Mouse (Mus musculus) neural tube, embryonic 11.5 days (tissue): Measurements from ENCODE around the gene Gm45753. TPM values are rescaled to one million over a fixed set of nuclear protein-coding genes. Genes with fewer than 3 reads are reported as not detected.

Experiments used
- ATAC-seq: fragments of 200-750 bp; cut with Nextera tagmentation; 2 replicates; pipeline ENCODE4 v1.8.0; 2017; ENCODE audit warnings: moderate number of reproducible peaks, mild to moderate bottlenecking, moderate TSS enrichment, moderate library complexity; ENCODE audit not compliant: insufficient read depth, low FRiP score, low TSS enrichment
- DNase-seq: peaks from one replicate; pipeline ENCODE4 v3.0.0-alpha.2; 2015; ENCODE audit warnings: low spot score
- H3K27ac ChIP-seq: fragments of 300-500 bp; sonication (generic); 2 replicates; pipeline ENCODE4 v1.5.1; 2014; ENCODE audit warnings: low read depth, mild to moderate bottlenecking, low read length
- H3K27me3 ChIP-seq: fragments of 300-500 bp; sonication (generic); 2 replicates; pipeline ENCODE4 v1.6.1; 2014; ENCODE audit warnings: mild to moderate bottlenecking, low read length, mixed read lengths; ENCODE audit not compliant: control insufficient read depth, insufficient read depth
- H3K36me3 ChIP-seq: fragments of 300-500 bp; sonication (generic); 2 replicates; pipeline ENCODE4 v1.6.1; 2014; ENCODE audit warnings: mild to moderate bottlenecking, low read length, moderate library complexity, mixed read lengths; ENCODE audit not compliant: control insufficient read depth, insufficient read depth
- H3K4me1 ChIP-seq: fragments of 300-500 bp; sonication (generic); 2 replicates; pipeline ENCODE4 v1.6.1; 2014; ENCODE audit warnings: low read length, mixed read lengths; ENCODE audit not compliant: control insufficient read depth, insufficient read depth
- H3K4me2 ChIP-seq: fragments of 300-500 bp; sonication (generic); 2 replicates; pipeline ENCODE4 v1.6.1; 2014; ENCODE audit warnings: low read depth, mild to moderate bottlenecking, moderate library complexity
- H3K4me3 ChIP-seq: fragments of 300-500 bp; sonication (generic); 2 replicates; pipeline ENCODE4 v1.5.1; 2014; ENCODE audit warnings: low read depth, low read length
- H3K9ac ChIP-seq: fragments of 300-500 bp; sonication (generic); 2 replicates; pipeline ENCODE4 v1.6.1; 2014; ENCODE audit warnings: mild to moderate bottlenecking, low read length
- H3K9me3 ChIP-seq: fragments of 300-500 bp; sonication (generic); 2 replicates; pipeline ENCODE4 v1.6.1; 2016; ENCODE audit warnings: low read length; ENCODE audit not compliant: control insufficient read depth
- WGBS: fragments of 180-500 bp; shearing (Covaris S2); extraction: QIAGEN DNeasy Blood & Tissue Kit; methylation state at CpG from one replicate; pipeline ENCODE4 v1.1.7; 2014; 5-methylcytosine and 5-hydroxymethylcytosine counted together
- polyA plus RNA-seq: library from polyadenylated mRNA; unstranded; fragments of >200 nt; fragmentation: Nextera tagmentation; extraction: Ambion mirVana; gene quantifications from 2 replicates; pipeline ENCODE4 v1.2.1, GENCODE M21; 2014

The Gm45753 gene
- polyA plus RNA-seq, 1 experiment from 2014 or later: not detected

DNA sequence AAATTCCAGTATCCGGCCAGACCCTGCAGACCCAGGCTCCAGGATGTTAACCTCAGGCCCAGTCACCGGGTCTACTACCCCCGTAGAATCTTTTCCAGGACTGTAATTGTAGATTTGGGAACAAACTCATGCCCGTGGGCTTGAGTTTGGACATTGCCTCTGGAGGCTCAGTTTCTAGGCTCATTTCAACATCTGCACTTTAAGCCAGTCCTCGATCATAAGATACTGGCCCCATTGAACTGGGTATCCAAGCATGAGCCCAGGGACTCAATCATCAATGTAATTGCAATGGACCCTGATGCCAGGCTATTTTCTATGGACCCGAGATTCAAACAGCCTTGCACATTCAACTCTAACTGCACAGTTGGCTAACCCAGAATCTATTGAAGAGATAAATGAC lies 13.0 kb downstream of the Gm45753 start:
- Histone ChIP-seq H3K27me3 (no peaks in the 10 kb centered on the region), H3K9me3 (no peaks in the 10 kb centered on the region), H3K4me2 (no peak overlapping the region), H3K4me1 (no peaks in the 10 kb centered on the region), H3K27ac (no peak overlapping the region), H3K36me3 (no peaks in the 10 kb centered on the region), H3K4me3 (no peak overlapping the region), H3K9ac (no peak overlapping the region)
- WGBS: 89% methylated on average over 6 of the region's 6 CpGs
- no peak for ATAC-seq
- no peak for DNase-seq

GRCm38 (mm10) chr8:45294687-45295086 lies 13.6 kb downstream of the Gm45753 start, which contains the start of gene Klkb1:
Gene Klkb1 (minus strand): TSS chr8:45294859.
- no peak for ATAC-seq
- no peak for DNase-seq
- Histone ChIP-seq H3K27me3 (no peaks in the 10 kb centered on the region), H3K9ac (no peak within 1 kb of the TSS), H3K9me3 (no peaks in the 10 kb centered on the region), H3K36me3 (no peaks in the 10 kb centered on the region), H3K4me2 (no peak within 1 kb of the TSS), H3K4me1 (no peaks in the 10 kb centered on the region), H3K27ac (no peak within 1 kb of the TSS), H3K4me3 (no peak within 1 kb of the TSS)
- 88% methylated on average over 7 of the region's 7 CpGs for WGBS

GRCm38 (mm10) chr8:45291790-45292189 lies 16.5 kb downstream of the Gm45753 start:
- 87% methylated on average over 2 of the region's 2 CpGs for WGBS
- H3K4me3 ChIP-seq: no peak overlapping the region
- H3K9ac ChIP-seq: no peak overlapping the region
- no peak overlapping the region for H3K27ac ChIP-seq
- no peaks in the 10 kb centered on the region for H3K27me3 ChIP-seq
- H3K36me3 ChIP-seq: no peaks in the 10 kb centered on the region
- no peaks in the 10 kb centered on the region for H3K9me3 ChIP-seq
- no peak overlapping the region for H3K4me2 ChIP-seq
- DNase-seq (no peak), ATAC-seq (no peak)
- no peaks in the 10 kb centered on the region for H3K4me1 ChIP-seq

GRCm38 (mm10) chr8:45281630-45282029 lies 26.6 kb downstream of the Gm45753 start:
- Histone ChIP-seq H3K4me1 (no peaks in the 10 kb centered on the region), H3K27me3 (no peaks in the 10 kb centered on the region), H3K4me2 (no peak overlapping the region), H3K9ac (no peak overlapping the region), H3K9me3 (no peaks in the 10 kb centered on the region), H3K27ac (no peak overlapping the region), H3K36me3 (no peaks in the 10 kb centered on the region), H3K4me3 (no peak overlapping the region)
- no peak for DNase-seq
- WGBS: 85% methylated on average over 8 of the region's 8 CpGs
- no peak for ATAC-seq

DNA sequence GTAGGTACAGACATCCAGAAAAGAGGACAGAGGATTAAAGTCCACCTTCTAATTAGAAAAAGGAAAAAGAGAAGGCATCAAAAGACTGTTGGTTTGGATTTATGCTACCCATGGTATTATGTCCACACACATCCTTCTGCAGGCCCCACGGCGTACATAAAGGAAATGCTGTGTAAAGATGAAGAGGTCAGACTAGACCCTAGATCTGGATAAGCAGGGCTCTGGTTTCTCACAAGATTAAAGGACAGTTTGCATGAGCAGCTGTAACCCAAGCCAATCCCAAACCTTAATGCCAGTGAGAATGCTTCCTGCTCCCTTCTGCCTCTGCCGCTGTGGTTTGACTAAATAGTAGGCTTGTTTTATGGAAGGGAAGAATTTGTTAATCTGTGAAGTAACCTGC lies 30.8 kb downstream of the Gm45753 start:
- no peaks in the 10 kb centered on the region for H3K27me3 ChIP-seq
- no peak overlapping the region for H3K4me3 ChIP-seq
- WGBS: 79% methylated on average over 3 of the region's 3 CpGs
- H3K27ac ChIP-seq: no peak overlapping the region
- H3K4me2 ChIP-seq: no peak overlapping the region
- no peak overlapping the region for H3K9ac ChIP-seq
- H3K36me3 ChIP-seq: no peaks in the 10 kb centered on the region
- DNase-seq (no peak), ATAC-seq (no peak)
- H3K4me1 ChIP-seq: no peaks in the 10 kb centered on the region
- H3K9me3 ChIP-seq: no peaks in the 10 kb centered on the region

DNA sequence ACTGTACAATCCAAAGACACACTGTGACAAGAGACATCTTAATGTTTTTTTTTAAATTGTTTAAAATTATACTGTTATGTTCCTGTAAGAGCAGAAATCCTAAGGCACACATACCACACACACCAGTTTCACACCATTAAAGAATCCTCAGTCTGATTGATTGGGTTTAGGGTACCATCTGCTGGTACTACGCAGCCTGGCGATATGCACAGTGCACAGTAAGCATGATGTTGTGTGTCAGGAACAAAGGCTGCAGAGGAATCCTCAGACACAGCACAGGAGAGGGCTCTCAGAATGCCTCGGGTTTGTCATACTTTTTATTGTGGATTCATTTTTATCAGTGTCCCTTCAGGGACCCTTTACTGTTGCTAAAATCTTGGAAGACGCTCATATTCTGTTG lies 33.9 kb downstream of the Gm45753 start:
- Histone ChIP-seq H3K4me2 (no peak overlapping the region), H3K4me3 (no peak overlapping the region), H3K27me3 (no peaks in the 10 kb centered on the region), H3K36me3 (no peaks in the 10 kb centered on the region), H3K4me1 (no peaks in the 10 kb centered on the region), H3K27ac (no peak overlapping the region), H3K9me3 (no peaks in the 10 kb centered on the region), H3K9ac (no peak overlapping the region)
- WGBS: 85% methylated on average over 4 of the region's 4 CpGs
- DNase-seq (no peak), ATAC-seq (no peak)

- Histone ChIP-seq H3K4me3 (no peak overlapping the region), H3K36me3 (no peaks in the 10 kb centered on the region)
Observed at GRCm38 (mm10) chr8:45269056-45269455, 39.2 kb downstream of the Gm45753 start.

GRCm38 (mm10) chr8:45268485-45268884 lies 39.8 kb downstream of the Gm45753 start:
- H3K4me1 ChIP-seq: no peaks in the 10 kb centered on the region
- no peaks in the 10 kb centered on the region for H3K9me3 ChIP-seq
- no peaks in the 10 kb centered on the region for H3K27me3 ChIP-seq
- H3K4me2 ChIP-seq: no peak overlapping the region
- ATAC-seq (no peak), DNase-seq (no peak)
- H3K9ac ChIP-seq: no peak overlapping the region
- no peak overlapping the region for H3K27ac ChIP-seq
- H3K36me3 ChIP-seq: no peaks in the 10 kb centered on the region
- H3K4me3 ChIP-seq: no peak overlapping the region

More at GRCm38 (mm10) chr8:45269056-45269455, 39.2 kb downstream of the Gm45753 start:
- no peak for DNase-seq
- Histone ChIP-seq H3K27me3 (no peaks in the 10 kb centered on the region), H3K4me2 (no peak overlapping the region), H3K9me3 (no peaks in the 10 kb centered on the region), H3K4me1 (no peaks in the 10 kb centered on the region), H3K9ac (no peak overlapping the region), H3K27ac (no peak overlapping the region)
- ATAC-seq: no peak

GRCm38 (mm10) chr8:45267611-45268391 lies 40.5 kb downstream of the Gm45753 start:
- Histone ChIP-seq H3K4me2 (no peak overlapping the region), H3K4me3 (no peak overlapping the region), H3K27me3 (no peaks in the 10 kb centered on the region), H3K9ac (no peak overlapping the region), H3K27ac (no peak overlapping the region), H3K9me3 (no peaks in the 10 kb centered on the region), H3K4me1 (no peaks in the 10 kb centered on the region), H3K36me3 (no peaks in the 10 kb centered on the region)
- 90% methylated on average over 4 of the region's 4 CpGs for WGBS
- no peak for DNase-seq
- no peak for ATAC-seq
